Mouse (Mus musculus) heart, postnatal 0 days (tissue): ENCODE data around the gene Gm4763. TPM values are rescaled to one million over a fixed set of nuclear protein-coding genes. Genes with fewer than 3 reads are reported as not detected.
"Not testable (repeated sequence)": the region's sequence is repeated elsewhere in the genome, so short reads cannot be mapped to it uniquely, and the experiment has no call there.

Experiments
- ATAC-seq: fragments of 200-750 bp; cut with Nextera tagmentation; 2 replicates; pipeline ENCODE4 v1.8.0; 2017; ENCODE audit warnings: low read depth, moderate number of reproducible peaks, moderate library complexity; ENCODE audit not compliant: insufficient read depth
- DNase-seq: peaks from one replicate; pipeline ENCODE4 v3.0.0-alpha.2; 2016; ENCODE audit warnings: low spot score
- H3K27ac ChIP-seq: fragments of 300-500 bp; sonication (generic); 2 replicates; pipeline ENCODE4 v1.5.1; 2014; ENCODE audit warnings: low read depth, mild to moderate bottlenecking
- H3K27me3 ChIP-seq: fragments of 300-500 bp; sonication (generic); 2 replicates; pipeline ENCODE4 v1.6.1; 2014; ENCODE audit warnings: low read length, mixed read lengths; ENCODE audit not compliant: control insufficient read depth, insufficient read depth
- H3K36me3 ChIP-seq: fragments of 300-500 bp; sonication (generic); replicated peaks from 2 replicates; pipeline ENCODE4 v1.6.1; 2014; ENCODE audit warnings: low read length, mixed read lengths; ENCODE audit not compliant: control insufficient read depth, insufficient read depth
- H3K4me1 ChIP-seq: fragments of 300-500 bp; sonication (generic); 2 replicates; pipeline ENCODE4 v1.6.1; 2014; ENCODE audit warnings: antibody characterized with exemption; ENCODE audit not compliant: control insufficient read depth, insufficient read depth
- H3K4me2 ChIP-seq: fragments of 300-500 bp; sonication (generic); 2 replicates; pipeline ENCODE4 v1.6.1; 2014; ENCODE audit warnings: low read depth, mild to moderate bottlenecking, low read length, moderate library complexity
- H3K4me3 ChIP-seq: fragments of 300-500 bp; sonication (generic); 2 replicates; pipeline ENCODE4 v1.5.1; 2014; ENCODE audit warnings: low read depth, low read length
- H3K9ac ChIP-seq: fragments of 300-500 bp; sonication (generic); replicated peaks from 2 replicates; pipeline ENCODE4 v1.6.1; 2014; ENCODE audit warnings: low read depth, low read length, mixed read lengths
- H3K9me3 ChIP-seq: fragments of 300-500 bp; sonication (generic); replicated peaks from 2 replicates; pipeline ENCODE4 v1.6.1; 2016; ENCODE audit warnings: low read length; ENCODE audit not compliant: control insufficient read depth
- CTCF ChIP-seq: IDR thresholded peaks from 2 replicates; pipeline ENCODE4 v1.5.1; 2016; ENCODE audit warnings: antibody characterized with exemption, control low read depth, low read depth
- EP300 ChIP-seq: IDR thresholded peaks from 2 replicates; pipeline ENCODE4 v1.6.1; 2016; ENCODE audit warnings: antibody characterized with exemption, low read depth
- whole genome bisulfite sequencing: fragments of 180-500 bp; shearing (Covaris S2); extraction: QIAGEN DNeasy Blood & Tissue Kit; methylation state at CpG from one replicate; pipeline ENCODE4 v1.1.7; 2014; 5-methylcytosine and 5-hydroxymethylcytosine counted together
- polyA plus RNA-seq: library from polyadenylated mRNA; unstranded; fragments of >200 nt; fragmentation: Nextera tagmentation; extraction: Ambion mirVana; gene quantifications from 2 replicates; pipeline ENCODE4 v1.2.1, GENCODE M21; 2015
- total RNA-seq: library from RNA; depleted of rRNA; stranded (reverse); fragments of >200 nt; gene quantifications from 2 replicates; pipeline ENCODE4 v1.2.3, GENCODE M21; 2014; ENCODE audit warnings: low replicate concordance; rRNA removed

Gm4763 gene
- total RNA-seq = not detected in 2 replicates
- not detected in 2 replicates for polyA plus RNA-seq

DNA sequence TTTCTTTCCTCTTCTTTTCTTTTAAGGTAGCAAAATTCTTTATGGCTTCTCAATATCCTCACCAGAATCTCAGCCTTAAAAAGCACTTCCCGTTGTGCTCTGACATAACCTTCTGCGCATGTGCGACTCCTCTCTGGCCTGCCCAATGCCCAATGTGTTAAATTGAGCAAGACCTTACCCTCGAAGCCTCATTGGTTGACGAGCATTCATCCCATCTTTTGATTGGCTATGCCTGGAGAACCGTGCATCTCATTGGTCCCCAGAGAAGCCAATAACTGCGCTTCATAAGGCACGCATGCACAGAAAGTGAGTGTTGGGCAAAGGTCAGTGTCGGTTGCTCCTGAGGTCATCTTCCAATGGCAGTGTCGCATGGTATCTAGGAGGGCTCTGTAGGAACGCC is at the start of gene Gm4763:
TSS of gene Gm4763 (minus strand) at position 101 of the 400 bp plus-strand sequence.
- not testable (repeated sequence) for H3K27me3 ChIP-seq, DNase-seq, H3K4me3 ChIP-seq, H3K4me1 ChIP-seq, ATAC-seq, H3K9me3 ChIP-seq, H3K4me2 ChIP-seq, H3K36me3 ChIP-seq, H3K9ac ChIP-seq, H3K27ac ChIP-seq
- WGBS = 80% methylated on average over 11 of the region's 11 CpGs

DNA sequence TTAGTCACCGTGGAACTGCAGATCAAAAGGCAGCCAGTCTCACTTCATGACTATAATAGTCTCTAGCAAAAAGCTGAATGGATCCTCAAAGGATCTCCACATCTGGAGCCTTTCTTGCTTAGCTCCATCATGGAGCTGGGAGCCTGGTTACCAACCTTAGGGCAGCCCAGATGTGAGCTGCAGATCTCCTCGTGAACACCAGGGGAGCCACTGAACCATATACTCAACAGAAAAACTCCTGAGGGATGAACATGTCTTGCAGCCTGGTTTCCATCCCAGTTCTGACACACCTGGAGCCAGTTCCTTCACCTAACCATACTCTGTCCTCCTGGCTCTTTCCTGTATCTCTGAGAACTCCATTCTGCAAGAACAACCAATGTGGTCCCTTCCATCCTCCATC is 49.4 kb upstream of the Gm4763 start:
- ATAC-seq (no peak), DNase-seq (no peak)
- H3K9me3 ChIP-seq = no peaks in the 10 kb centered on the region
- H3K4me1 ChIP-seq = no peaks in the 10 kb centered on the region
- H3K27ac ChIP-seq = no peak overlapping the region
- H3K27me3 ChIP-seq = no peaks in the 10 kb centered on the region
- no peak overlapping the region for H3K9ac ChIP-seq
- H3K36me3 ChIP-seq = no peaks in the 10 kb centered on the region
- WGBS = 55% methylated on average over 2 of the region's 2 CpGs
- no peak overlapping the region for H3K4me3 ChIP-seq
- no peak for TF ChIP-seq EP300
- no peak overlapping the region for H3K4me2 ChIP-seq

DNA sequence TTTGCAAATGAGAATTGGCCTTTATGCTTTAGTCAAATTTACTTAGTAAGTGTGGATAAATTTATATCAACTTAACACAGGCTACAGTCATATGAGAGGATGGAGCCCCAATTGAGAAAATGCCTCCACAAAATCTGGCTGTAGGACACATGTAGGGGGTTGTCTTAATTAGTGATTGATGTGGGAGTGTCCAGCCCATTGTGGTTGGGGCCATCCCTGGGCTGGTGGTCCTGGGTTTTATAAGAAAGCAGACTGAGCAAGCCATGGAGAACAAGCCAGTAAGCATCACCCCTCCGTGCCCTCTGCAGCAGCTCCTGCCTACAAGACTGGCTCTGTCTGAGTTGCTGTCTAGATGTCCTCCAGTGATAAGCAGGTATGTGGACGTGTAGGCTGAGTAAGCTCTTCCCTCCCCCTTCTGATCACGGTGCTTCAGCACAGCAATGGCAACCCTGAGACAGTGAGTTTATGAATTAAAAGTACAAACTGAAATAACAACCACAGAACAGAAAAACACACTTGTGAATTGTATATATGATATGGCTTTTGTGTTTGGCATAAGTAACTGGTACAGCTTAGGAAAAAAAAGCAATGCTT is 47.3 kb upstream of the Gm4763 start:
- Histone ChIP-seq H3K27ac (no peak overlapping the region), H3K27me3 (no peaks in the 10 kb centered on the region), H3K36me3 (no peaks in the 10 kb centered on the region), H3K9ac (no peak overlapping the region), H3K4me3 (no peak overlapping the region), H3K9me3 (no peaks in the 10 kb centered on the region), H3K4me2 (no peak overlapping the region), H3K4me1 (no peaks in the 10 kb centered on the region)
- DNase-seq (no peak), ATAC-seq (no peak)
- no peak for TF ChIP-seq CTCF
- WGBS = 40% methylated on average over 3 of the region's 3 CpGs

DNA sequence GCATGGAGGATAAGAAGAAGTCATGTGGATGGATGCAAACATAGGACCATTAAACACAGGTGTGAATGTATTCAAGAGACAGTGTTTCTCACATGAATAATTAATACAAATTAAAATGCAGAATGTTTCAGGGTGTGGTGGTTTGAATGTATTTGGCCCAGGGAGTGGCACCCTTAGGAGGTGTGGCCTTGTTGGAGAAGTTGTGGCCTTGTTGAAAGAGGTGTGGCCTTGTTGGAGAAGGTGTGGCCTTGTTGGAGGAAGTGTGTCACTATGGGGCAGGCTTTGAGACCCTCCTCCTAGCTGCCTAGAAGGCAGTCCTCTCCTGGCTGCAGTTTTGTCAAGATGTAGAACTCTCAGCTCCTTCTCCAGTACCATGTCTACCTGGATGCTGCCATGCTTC is 44.7 kb upstream of the Gm4763 start:
- Histone ChIP-seq H3K27ac (no peak overlapping the region), H3K9me3 (no peaks in the 10 kb centered on the region), H3K4me2 (no peak overlapping the region), H3K4me3 (no peak overlapping the region), H3K4me1 (no peaks in the 10 kb centered on the region), H3K36me3 (no peaks in the 10 kb centered on the region), H3K9ac (no peak overlapping the region), H3K27me3 (no peaks in the 10 kb centered on the region)
- DNase-seq = no peak
- no peak for ATAC-seq
- no peak for TF ChIP-seq EP300

DNA sequence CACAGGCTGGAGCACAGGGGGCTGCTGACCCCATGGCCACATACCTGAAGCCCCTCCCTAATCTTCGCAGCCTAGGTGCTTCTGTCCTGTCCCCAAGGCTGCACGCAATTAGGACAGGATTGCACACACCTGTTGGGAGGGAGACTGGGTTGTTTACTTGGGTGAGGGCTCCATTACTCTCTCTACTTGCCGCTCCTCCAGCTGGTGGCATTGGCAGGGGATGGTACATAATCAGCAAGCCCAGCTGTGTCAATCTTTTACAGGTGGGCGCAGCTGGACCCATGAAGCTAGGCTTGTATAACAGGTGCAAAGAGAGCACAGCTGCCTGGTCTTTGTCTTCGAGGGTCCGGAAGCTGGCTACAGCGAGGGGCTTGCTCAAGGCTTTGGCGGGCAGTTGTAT is 35.9 kb upstream of the Gm4763 start:
- no peak overlapping the region for H3K9ac ChIP-seq
- no peak for DNase-seq
- no peak for ATAC-seq
- H3K27me3 ChIP-seq = no peaks in the 10 kb centered on the region
- WGBS = 82% methylated on average over 8 of the region's 8 CpGs
- no peaks in the 10 kb centered on the region for H3K4me1 ChIP-seq
- no peaks in the 10 kb centered on the region for H3K36me3 ChIP-seq
- TF ChIP-seq CTCF (no peak), EP300 (no peak)
- H3K4me2 ChIP-seq = no peak overlapping the region
- no peak overlapping the region for H3K4me3 ChIP-seq
- no peaks in the 10 kb centered on the region for H3K9me3 ChIP-seq
- H3K27ac ChIP-seq = no peak overlapping the region

DNA sequence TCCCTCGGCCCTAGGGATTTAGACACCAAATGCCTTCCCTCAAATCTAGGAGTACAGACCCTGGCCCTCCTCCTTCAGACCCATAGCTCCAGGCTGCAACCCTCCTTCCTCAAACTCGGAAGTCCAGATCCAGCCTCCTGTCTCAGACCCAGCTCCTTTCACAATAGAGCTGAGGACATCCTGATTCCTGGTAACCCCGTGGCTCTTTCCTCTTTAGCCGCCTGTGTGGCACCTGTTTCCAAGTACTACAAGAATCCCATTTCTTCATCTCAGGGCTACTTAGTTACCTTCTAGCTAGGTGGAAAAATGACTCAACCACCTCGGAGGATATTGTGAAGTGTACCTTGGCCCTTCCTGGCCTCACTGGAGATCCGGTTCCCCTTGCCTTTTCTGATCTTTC is 34.5 kb upstream of the Gm4763 start:
- Histone ChIP-seq H3K27ac (no peak overlapping the region), H3K9ac (no peak overlapping the region), H3K4me1 (no peaks in the 10 kb centered on the region), H3K36me3 (no peaks in the 10 kb centered on the region), H3K9me3 (no peaks in the 10 kb centered on the region), H3K27me3 (no peaks in the 10 kb centered on the region), H3K4me2 (no peak overlapping the region), H3K4me3 (no peak overlapping the region)
- no peak for TF ChIP-seq EP300
- no peak for DNase-seq
- 58% methylated on average over 6 of the region's 6 CpGs for WGBS
- ATAC-seq = no peak
